Mouse (Mus musculus): Measurements from ENCODE around the gene Ces1a.

DNA sequence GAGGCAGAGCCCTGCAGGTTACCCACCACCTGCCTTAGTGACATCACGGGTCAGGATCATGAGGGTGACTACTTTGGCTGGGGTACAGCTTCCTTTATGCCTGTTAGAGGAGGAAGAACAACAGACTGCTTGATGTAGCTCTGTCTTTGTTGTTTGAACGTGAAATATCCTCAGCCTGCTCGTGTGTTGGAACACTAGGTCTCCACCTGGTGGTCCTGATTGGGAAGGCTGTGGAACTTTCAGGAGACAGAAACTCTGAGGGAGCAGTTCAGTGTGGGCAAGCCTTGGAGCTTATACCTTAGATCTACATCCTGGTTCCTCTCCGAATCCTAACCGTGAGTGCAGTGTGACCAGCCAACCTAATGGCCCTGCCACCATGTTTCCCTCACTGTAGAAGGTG, 26.3 kb downstream of the Ces1a start:
- TF ChIP-seq CHD2 (IDR thresholded peaks at IDR 0.05; ENCODE audit: low read depth, low read length) (no peak), ZC3H11A (IDR thresholded peaks at IDR 0.05; ENCODE audit: borderline replicate concordance, low read depth, low read length) (no peak), ZNF384 (IDR thresholded peaks at IDR 0.05; ENCODE audit: low read depth, low read length) (no peak), MAFK (IDR thresholded peaks at IDR 0.05; ENCODE audit: insufficient read depth, low read depth, low read length) (no peak), HCFC1 (IDR thresholded peaks at IDR 0.05; ENCODE audit: borderline replicate concordance, insufficient read depth, low read length) (no peak)
